ENCODE assay signal across 10 mouse cellular contexts in the genomic region with DNA sequence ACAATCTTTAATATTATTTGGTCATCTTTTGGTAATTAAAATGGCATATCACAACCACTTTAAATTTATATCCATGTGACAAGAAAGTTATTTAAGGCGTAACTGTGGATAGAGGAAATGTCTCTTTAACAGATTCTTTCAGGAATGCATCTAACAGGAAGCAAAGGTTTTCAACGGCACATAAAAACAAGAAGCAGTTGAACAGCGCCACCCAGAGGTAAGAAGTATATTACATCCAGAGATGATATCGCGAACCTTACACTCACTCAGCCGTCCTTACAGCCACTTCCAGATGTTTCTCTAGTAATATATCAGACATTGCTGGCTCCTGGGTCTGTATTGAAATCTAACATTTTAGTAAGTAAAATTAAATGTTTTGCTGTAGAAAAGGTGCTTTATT.
DNase-seq lines count a peak whose midpoint lies in the region; ATAC-seq and TF ChIP-seq lines count a peak whose summit lies in the region.
"Had no signal": no experiment of that assay in that cellular context is flagged by ENCODE, and none has a peak within 500 bp of the region (broad histone marks: within the 10 kb centered on the region; RNA-seq: fewer than 3 reads in every experiment).

No protein-coding gene starts in this region.

- H3K27ac ChIP-seq in hindbrain, embryonic 10.5 days: no peak overlapping the region
- H3K27ac ChIP-seq in hindbrain, embryonic 13.5 days: no peak overlapping the region
- no peak overlapping the region for H3K27ac ChIP-seq in limb, embryonic 14.5 days (replicated peaks; ENCODE audit: low read depth, low read length)
- H3K27ac ChIP-seq in neural tube, embryonic 13.5 days (replicated peaks): no peak overlapping the region
- H3K27ac ChIP-seq: embryonic facial prominence, embryonic 12.5 days; limb, embryonic 13.5 days had no signal

- 3% methylated on average over 6 of the region's 6 CpGs for WGBS in hindbrain, embryonic 10.5 days
- 1% methylated on average over 6 of the region's 6 CpGs for WGBS in hindbrain, embryonic 13.5 days
- WGBS in limb, embryonic 14.5 days: under 1% methylated on average over 6 of the region's 6 CpGs
- WGBS in neural tube, embryonic 13.5 days: under 1% methylated on average over 6 of the region's 6 CpGs

- H3K36me3 ChIP-seq in hindbrain, embryonic 10.5 days: no peaks in the 10 kb centered on the region
- no peaks in the 10 kb centered on the region for H3K36me3 ChIP-seq in hindbrain, embryonic 13.5 days
- no peaks in the 10 kb centered on the region for H3K36me3 ChIP-seq in limb, embryonic 14.5 days (ENCODE audit: control insufficient read depth, insufficient read depth, low read length)
- no peaks in the 10 kb centered on the region for H3K36me3 ChIP-seq in neural tube, embryonic 13.5 days
- H3K36me3 ChIP-seq: embryonic facial prominence, embryonic 12.5 days; limb, embryonic 13.5 days had no signal

- H3K27me3 ChIP-seq in hindbrain, embryonic 10.5 days (ENCODE audit: insufficient read depth, poor library complexity, severe bottlenecking): peaks cover 32% of the 10 kb centered on the region
- 0 out of 2 replicates have a peak, but pooled peaks cover 4% of the 10 kb centered on the region for H3K27me3 ChIP-seq in hindbrain, embryonic 13.5 days
- H3K27me3 ChIP-seq in limb, embryonic 14.5 days (ENCODE audit: control insufficient read depth, insufficient read depth, low read length): peaks cover 39% of the 10 kb centered on the region
- H3K27me3 ChIP-seq in neural tube, embryonic 13.5 days: no peaks in the 10 kb centered on the region

- no peak for ATAC-seq in hindbrain, embryonic 13.5 days (ENCODE audit: low FRiP score)
- peak; percentile 24; the same call in 1 of the 2 replicates for ATAC-seq in limb, embryonic 14.5 days (ENCODE audit: low FRiP score, low read depth)
- ATAC-seq in neural tube, embryonic 13.5 days (ENCODE audit: low read depth): 0 out of 2 replicates have a peak, but pooled peaks have one; percentile 37

- no peak overlapping the region for H3K9ac ChIP-seq in hindbrain, embryonic 13.5 days
- no peak overlapping the region for H3K9ac ChIP-seq in limb, embryonic 14.5 days (ENCODE audit: low read depth, low read length, severe bottlenecking)
- no peak overlapping the region for H3K9ac ChIP-seq in neural tube, embryonic 13.5 days
- H3K9ac ChIP-seq: embryonic facial prominence, embryonic 12.5 days; limb, embryonic 13.5 days had no signal

- H3K4me2 ChIP-seq in hindbrain, embryonic 13.5 days: no peak overlapping the region
- H3K4me2 ChIP-seq in limb, embryonic 14.5 days (replicated peaks; ENCODE audit: low read depth, low read length, severe bottlenecking): no peak overlapping the region
- no peak overlapping the region for H3K4me2 ChIP-seq in neural tube, embryonic 13.5 days

- DNase-seq in hindbrain, embryonic 10.5 days (ENCODE audit: low spot score): peak; percentile 45
- peak; percentile 68 for DNase-seq in MEL-GATA-1-ER (ENCODE audit: extremely low read depth, low read depth)
- peak; percentile 86 for DNase-seq in embryo, embryonic 11 days
- DNase-seq in hindlimb bud, embryonic 11.5 days (ENCODE audit: extremely low spot score, low read depth, low spot score): peak; percentile 98
- DNase-seq in limb, embryonic 14.5 days (ENCODE audit: low spot score): peak; percentile 93
- peak; percentile 66 for DNase-seq in thymus, postnatal 25 days

- no peaks in the 10 kb centered on the region for H3K9me3 ChIP-seq in hindbrain, embryonic 10.5 days
- no peaks in the 10 kb centered on the region for H3K9me3 ChIP-seq in hindbrain, embryonic 13.5 days
- H3K9me3 ChIP-seq in limb, embryonic 14.5 days (ENCODE audit: control insufficient read depth, low read length): no peaks in the 10 kb centered on the region
- no peaks in the 10 kb centered on the region for H3K9me3 ChIP-seq in neural tube, embryonic 13.5 days
- H3K9me3 ChIP-seq: embryonic facial prominence, embryonic 12.5 days; limb, embryonic 13.5 days had no signal

- TF ChIP-seq POLR2A in limb, embryonic 14.5 days (IDR thresholded peaks at IDR 0.05; ENCODE audit: borderline replicate concordance, extremely low read depth, insufficient read depth, insufficient read length): no peak

- peaks cover 18% of the 10 kb centered on the region for H3K4me1 ChIP-seq in hindbrain, embryonic 10.5 days (replicated peaks)
- peaks cover 13% of the 10 kb centered on the region for H3K4me1 ChIP-seq in hindbrain, embryonic 13.5 days (replicated peaks)
- peaks cover 9% of the 10 kb centered on the region; the same call in 1 of the 2 replicates for H3K4me1 ChIP-seq in limb, embryonic 14.5 days (ENCODE audit: control insufficient read depth, insufficient read depth, low read length)
- H3K4me1 ChIP-seq in neural tube, embryonic 13.5 days (replicated peaks): peaks cover 20% of the 10 kb centered on the region

- H3K4me3 ChIP-seq in hindbrain, embryonic 10.5 days: no peak overlapping the region
- H3K4me3 ChIP-seq in hindbrain, embryonic 13.5 days: no peak overlapping the region
- H3K4me3 ChIP-seq in limb, embryonic 14.5 days (replicated peaks; ENCODE audit: low read length): no peak overlapping the region
- H3K4me3 ChIP-seq in neural tube, embryonic 13.5 days: no peak overlapping the region
- H3K4me3 ChIP-seq: embryonic facial prominence, embryonic 12.5 days; limb, embryonic 13.5 days had no signal

Comparison
In these comparisons a context has a peak if more than half of its experiments do, and no peak if none do; other contexts are left out.
1. DNase-seq: peak in every context shown above with its lines; median percentile 98 in hindlimb bud, embryonic 11.5 days; 93 in limb, embryonic 14.5 days; 86 in embryo, embryonic 11 days; 68 in MEL-GATA-1-ER; 66 in thymus, postnatal 25 days; 45 in hindbrain, embryonic 10.5 days.